Mouse (Mus musculus) urinary bladder, postnatal 10 days (tissue): ENCODE results near the gene Aktip.

ENCODE experiments used
- DNase-seq: peaks from one replicate; pipeline ENCODE4 v3.0.0; 2022; ENCODE audit warnings: low spot score

The Aktip gene

GRCm38 (mm10) chr8:91190816-91191340 lies 8.9 kb downstream of the Aktip start:
- DNase-seq = no peak

- DNase-seq = no peak
Measured at GRCm38 (mm10) chr8:91188152-91188551, 11.6 kb downstream of the Aktip start.

- no peak for DNase-seq
Measured at GRCm38 (mm10) chr8:91186372-91186771, 13.4 kb downstream of the Aktip start.

- DNase-seq = no peak
Measured at GRCm38 (mm10) chr8:91177708-91178107, 22.1 kb downstream of the Aktip start.

- DNase-seq = no peak
Measured at GRCm38 (mm10) chr8:91176176-91176575, 23.6 kb downstream of the Aktip start.

- DNase-seq = no peak
Measured at GRCm38 (mm10) chr8:91171605-91172004, 28.2 kb downstream of the Aktip start.

GRCm38 (mm10) chr8:91170914-91171313 lies 28.9 kb downstream of the Aktip start:
- no peak for DNase-seq

GRCm38 (mm10) chr8:91170152-91170551 lies 29.6 kb downstream of the Aktip start:
- no peak for DNase-seq

- no peak for DNase-seq
Measured at GRCm38 (mm10) chr8:91159959-91160800, 39.6 kb downstream of the Aktip start.

GRCm38 (mm10) chr8:91158617-91159016 lies 41.2 kb downstream of the Aktip start:
- no peak for DNase-seq

GRCm38 (mm10) chr8:91154564-91154963 lies 45.2 kb downstream of the Aktip start:
- no peak for DNase-seq

- DNase-seq = no peak
Measured at GRCm38 (mm10) chr8:91153831-91154230, 45.9 kb downstream of the Aktip start.

GRCm38 (mm10) chr8:91151531-91151930 lies 48.2 kb downstream of the Aktip start:
- DNase-seq = no peak

- no peak for DNase-seq
Measured at GRCm38 (mm10) chr8:91149298-91149697, 50.5 kb downstream of the Aktip start.

GRCm38 (mm10) chr8:91148643-91149178 lies 51.1 kb downstream of the Aktip start:
- DNase-seq = no peak

GRCm38 (mm10) chr8:91147715-91148114 lies 52.1 kb downstream of the Aktip start:
- no peak for DNase-seq

GRCm38 (mm10) chr8:91140828-91141227 lies 58.9 kb downstream of the Aktip start:
- no peak for DNase-seq

- DNase-seq = no peak
Measured at GRCm38 (mm10) chr8:91135308-91136181, 64.2 kb downstream of the Aktip start.

GRCm38 (mm10) chr8:91134659-91135058 lies 65.1 kb downstream of the Aktip start:
- no peak for DNase-seq

- peak; percentile 94 for DNase-seq
Measured at GRCm38 (mm10) chr8:91134070-91134475, 65.7 kb downstream of the Aktip start.

GRCm38 (mm10) chr8:91133441-91134069 lies 66.2 kb downstream of the Aktip start:
- no peak for DNase-seq

GRCm38 (mm10) chr8:91132731-91133130 lies 67.0 kb downstream of the Aktip start:
- no peak for DNase-seq
